Mouse (Mus musculus) ovary, adult 18-20 months (tissue): ENCODE results near the gene Gm10642.

ENCODE experiments used
- DNase-seq: peaks from one replicate; pipeline ENCODE4 v3.0.0; 2022; ENCODE audit warnings: low spot score, mixed read lengths

Gene Gm10642

GRCm38 (mm10) chr9:70673656-70674055 lies 17.6 kb downstream of the Gm10642 start:
- DNase-seq, result no peak

DNA sequence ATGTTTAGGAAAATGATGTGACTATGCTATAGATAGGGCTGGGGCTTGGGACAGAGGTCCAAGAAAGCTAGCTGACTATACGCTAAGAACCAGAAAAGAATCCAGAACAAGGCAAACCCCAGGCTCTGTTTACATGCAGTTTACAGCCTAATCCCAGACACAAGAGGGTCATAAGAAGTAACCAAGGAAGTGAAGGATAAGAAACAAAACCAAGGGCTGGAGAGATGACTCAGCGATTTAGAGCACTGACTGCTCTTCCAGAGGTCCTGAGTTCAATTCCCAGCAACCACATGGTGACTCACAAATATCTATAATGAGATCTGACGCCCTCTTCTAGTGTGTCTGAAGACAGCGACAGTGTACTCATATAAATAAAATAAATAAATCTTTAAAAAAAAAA lies 19.1 kb downstream of the Gm10642 start:
- DNase-seq, result no peak

- DNase-seq, result no peak
Measured at GRCm38 (mm10) chr9:70675961-70676360, 19.9 kb downstream of the Gm10642 start.

- DNase-seq, result peak; percentile 99
Measured at GRCm38 (mm10) chr9:70678682-70679131, 22.7 kb downstream of the Gm10642 start, which contains the start of gene Adam10. Adam10 (plus strand) TSS chr9:70678997.

DNA sequence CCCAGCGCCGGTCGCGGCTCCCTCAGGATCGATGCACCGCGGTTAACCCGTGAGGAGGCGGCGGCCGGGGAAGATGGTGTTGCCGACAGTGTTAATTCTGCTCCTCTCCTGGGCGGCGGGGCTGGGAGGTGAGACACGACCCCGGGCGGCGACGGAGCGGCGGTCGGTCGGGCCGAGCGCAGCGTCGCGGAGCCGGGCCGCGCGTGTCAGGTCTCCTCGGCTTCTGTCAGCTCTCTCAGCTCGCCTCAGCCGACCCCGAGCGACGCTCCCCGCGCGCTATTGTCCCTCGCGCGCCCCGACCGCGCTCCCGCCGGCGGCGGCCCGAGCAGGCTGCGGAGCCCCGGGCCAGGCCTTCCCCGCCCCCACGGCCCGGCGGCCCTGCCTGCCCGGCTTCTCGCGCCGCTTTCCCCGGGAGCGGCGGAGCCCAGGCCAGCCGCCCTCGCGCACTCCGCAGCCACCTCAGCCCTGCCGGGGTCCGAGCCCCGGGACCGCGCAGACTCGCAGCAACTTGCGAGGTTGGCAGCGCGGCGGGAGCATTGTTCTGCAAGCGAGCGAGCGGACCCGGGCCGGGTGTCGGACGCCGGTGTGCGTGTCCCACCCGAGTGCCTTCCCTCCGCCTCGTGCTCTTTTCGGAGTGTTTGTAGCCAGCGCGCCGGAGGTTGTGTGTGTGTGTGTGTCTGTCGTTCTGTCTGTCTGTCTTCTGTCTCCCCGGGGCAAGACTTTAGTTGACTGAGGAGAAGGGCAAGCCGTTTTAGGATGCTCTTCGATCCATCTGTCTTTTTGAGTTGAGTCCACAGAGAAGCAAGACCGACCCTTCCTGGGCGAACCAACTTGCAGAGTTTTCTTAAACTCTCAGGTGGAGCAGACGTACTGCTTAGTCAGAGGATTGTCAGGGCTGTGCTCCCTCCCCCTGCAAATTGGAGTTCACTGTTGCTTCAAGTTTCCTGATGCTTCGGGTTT lies 23.4 kb downstream of the Gm10642 start:
- peak; percentile 8 for DNase-seq

DNA sequence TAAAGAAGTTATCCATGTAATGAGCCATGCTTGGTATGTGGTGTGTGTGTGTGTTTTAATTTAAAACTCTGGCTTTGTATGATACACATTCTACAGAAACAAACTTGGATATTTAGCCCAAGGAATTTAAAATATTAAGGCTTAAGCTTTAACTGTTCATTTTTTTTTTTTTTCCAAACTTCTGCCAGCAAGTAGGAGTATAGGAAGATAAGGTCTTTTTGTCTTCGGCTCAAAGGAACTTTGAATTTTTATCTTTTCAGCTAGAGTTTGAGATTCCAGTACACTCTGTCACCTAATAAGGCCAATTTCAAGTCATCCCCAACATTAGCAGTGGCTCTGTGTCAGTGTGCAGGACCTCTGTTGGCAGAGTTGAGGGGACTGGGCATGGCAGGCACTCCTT lies 26.2 kb downstream of the Gm10642 start:
- DNase-seq, result no peak

DNA sequence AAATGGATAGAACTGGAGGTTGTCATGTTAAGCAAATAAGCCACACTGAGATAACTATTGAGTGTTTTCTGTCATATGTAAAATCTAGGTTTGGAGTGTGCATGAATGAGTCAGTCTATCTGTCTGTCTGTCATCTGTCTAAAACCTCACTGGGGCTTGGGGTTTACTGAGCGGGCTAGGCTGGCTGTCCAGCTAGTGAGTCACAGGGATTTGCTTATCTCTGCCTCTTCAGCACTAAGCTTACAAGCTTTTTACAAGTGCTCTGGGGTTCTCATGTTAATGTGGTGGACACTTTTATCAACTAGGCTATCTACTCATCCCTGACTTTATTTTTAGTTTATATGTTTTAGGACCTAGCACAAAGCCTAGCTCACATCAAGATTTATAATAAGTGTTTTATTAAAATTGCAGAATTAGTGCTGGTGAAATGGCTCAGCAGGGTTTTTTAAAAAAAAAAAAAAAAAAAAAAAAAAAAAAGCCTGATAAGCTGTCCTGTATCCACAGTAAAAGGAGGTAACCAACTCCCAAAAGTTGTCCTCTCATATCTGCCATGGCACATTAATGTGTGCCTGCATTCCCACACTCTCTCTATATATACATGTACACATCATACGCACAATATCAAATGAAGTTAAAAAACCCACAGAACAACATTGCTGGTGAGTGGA lies 32.4 kb downstream of the Gm10642 start:
- DNase-seq, result no peak

DNA sequence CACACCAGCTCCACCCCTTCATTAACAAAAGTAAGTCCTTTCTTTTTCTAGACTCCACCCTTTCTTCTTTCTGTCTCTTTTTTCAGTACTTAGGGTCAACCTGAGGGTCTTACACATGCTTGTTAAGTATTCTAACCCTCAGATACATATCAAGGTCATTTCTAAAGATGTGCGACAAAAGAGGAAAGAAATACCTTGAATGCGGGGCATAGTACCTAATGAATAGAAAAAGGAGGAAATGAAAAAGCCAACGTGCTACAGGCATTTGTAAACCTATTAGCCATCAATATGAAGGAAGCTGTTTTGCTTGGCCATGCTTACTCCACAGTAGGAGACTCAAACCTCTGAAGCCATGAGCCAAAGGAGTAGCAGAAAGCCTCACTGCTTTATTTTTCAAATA lies 33.9 kb downstream of the Gm10642 start:
- DNase-seq, result no peak

DNA sequence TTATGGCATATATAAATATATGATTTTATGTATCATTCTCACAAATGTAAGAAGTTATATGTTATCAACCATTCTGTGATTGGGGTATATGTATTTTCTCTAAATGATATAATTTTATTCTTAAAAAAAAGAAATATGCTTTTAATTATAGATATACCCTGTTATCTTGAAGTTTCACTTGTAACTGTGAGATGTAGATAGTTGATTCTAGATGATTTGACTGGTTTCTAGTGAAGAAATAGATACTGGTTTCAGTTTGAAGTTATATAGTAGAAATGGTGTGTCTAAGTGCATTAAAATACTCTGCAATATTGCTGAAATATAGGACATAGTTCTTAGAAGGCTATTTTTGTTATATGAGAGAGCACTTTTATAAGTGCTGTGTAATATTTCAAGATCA lies 34.5 kb downstream of the Gm10642 start:
- no peak for DNase-seq

GRCm38 (mm10) chr9:70691772-70692693 lies 36.0 kb downstream of the Gm10642 start:
- DNase-seq, result no peak

GRCm38 (mm10) chr9:70695723-70696122 lies 39.7 kb downstream of the Gm10642 start:
- DNase-seq, result no peak

DNA sequence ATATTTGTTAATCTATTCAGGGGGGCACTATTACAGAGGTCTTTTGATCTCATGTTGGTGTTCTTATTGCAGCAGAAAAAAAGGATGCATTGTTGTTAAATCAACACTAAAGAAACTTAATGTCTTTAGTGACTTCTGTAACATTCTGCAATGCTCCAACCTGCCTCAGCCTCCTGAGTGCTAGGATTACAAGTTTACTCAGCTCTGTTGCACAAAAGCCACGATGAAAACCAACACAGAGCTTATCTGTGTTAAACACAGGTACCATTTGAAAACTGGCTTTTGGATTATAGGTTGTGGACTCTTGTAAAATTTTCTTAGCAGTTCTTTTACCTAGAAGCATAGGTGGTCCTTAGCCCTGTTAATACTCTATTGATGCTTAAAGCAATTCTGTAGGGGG lies 42.0 kb downstream of the Gm10642 start:
- DNase-seq, result no peak

GRCm38 (mm10) chr9:70703597-70704203 lies 47.6 kb downstream of the Gm10642 start:
- no peak for DNase-seq

GRCm38 (mm10) chr9:70706444-70706843 lies 50.4 kb downstream of the Gm10642 start:
- no peak for DNase-seq
